Mouse (Mus musculus): ENCODE data around the gene Ssmem1. TPM values are rescaled to one million over a fixed set of nuclear protein-coding genes. Genes with fewer than 3 reads are reported as not detected.
A peak's percentile ranks its signal among the peaks of the same experiment; 100 is the strongest.

Gene Ssmem1
- polyA plus RNA-seq, 1 experiment from 2014 or later = not detected

GRCm38 (mm10) chr6:30468058-30468457 lies 41.6 kb upstream of the Ssmem1 start:
- Histone ChIP-seq H3K27me3 (replicated peaks; ENCODE audit: insufficient read depth, low read length) (no peaks in the 10 kb centered on the region), H3K9ac (replicated peaks; ENCODE audit: low read depth) (no peak overlapping the region), H3K27ac (ENCODE audit: low read length) (no peak overlapping the region), H3K4me2 (replicated peaks; ENCODE audit: low read depth, low read length) (no peak overlapping the region), H3K4me1 (ENCODE audit: insufficient read depth, low read depth, low read length) (no peaks in the 10 kb centered on the region), H3K36me3 (ENCODE audit: insufficient read depth, low read length) (no peaks in the 10 kb centered on the region), H3K9me3 (ENCODE audit: low read length) (no peaks in the 10 kb centered on the region), H3K4me3 (ENCODE audit: low read depth, low read length) (no peak overlapping the region)
- ATAC-seq (no peak), DNase-seq (ENCODE audit: low spot score) (no peak)
- WGBS = 78% methylated on average over 1 of the region's 1 CpGs
- TF ChIP-seq CTCF (IDR thresholded peaks at IDR 0.05) (no peak), EP300 (IDR thresholded peaks at IDR 0.05) (no peak)

GRCm38 (mm10) chr6:30468684-30469083 lies 41.0 kb upstream of the Ssmem1 start:
- no peaks in the 10 kb centered on the region for H3K36me3 ChIP-seq (ENCODE audit: insufficient read depth, low read length)
- peak; percentile 68 for ATAC-seq
- no peak overlapping the region for H3K27ac ChIP-seq (ENCODE audit: low read length)
- H3K9ac ChIP-seq (replicated peaks; ENCODE audit: low read depth) = no peak overlapping the region
- no peaks in the 10 kb centered on the region for H3K9me3 ChIP-seq (ENCODE audit: low read length)
- H3K4me1 ChIP-seq (ENCODE audit: insufficient read depth, low read depth, low read length) = no peaks in the 10 kb centered on the region
- TF ChIP-seq EP300 (IDR thresholded peaks at IDR 0.05) (no peak), CTCF (IDR thresholded peaks at IDR 0.05) (peak; percentile 73)
- H3K4me2 ChIP-seq (replicated peaks; ENCODE audit: low read depth, low read length) = no peak overlapping the region
- H3K4me3 ChIP-seq (ENCODE audit: low read depth, low read length) = no peak overlapping the region
- WGBS = 45% methylated on average over 12 of the region's 12 CpGs
- no peaks in the 10 kb centered on the region for H3K27me3 ChIP-seq (replicated peaks; ENCODE audit: insufficient read depth, low read length)
- DNase-seq (ENCODE audit: low spot score) = peak; percentile 78

- no peak overlapping the region for H3K4me3 ChIP-seq (ENCODE audit: low read depth, low read length)
- TF ChIP-seq EP300 (IDR thresholded peaks at IDR 0.05) = no peak
- no peak for TF ChIP-seq CTCF (IDR thresholded peaks at IDR 0.05)
- H3K36me3 ChIP-seq (ENCODE audit: insufficient read depth, low read length) = no peaks in the 10 kb centered on the region
- peak; percentile 17; the same call in 1 of the 2 replicates for ATAC-seq
- no peaks in the 10 kb centered on the region for H3K27me3 ChIP-seq (replicated peaks; ENCODE audit: insufficient read depth, low read length)
- 62% methylated on average over 11 of the region's 12 CpGs for WGBS
- H3K27ac ChIP-seq (ENCODE audit: low read length) = no peak overlapping the region
- no peaks in the 10 kb centered on the region for H3K4me1 ChIP-seq (ENCODE audit: insufficient read depth, low read depth, low read length)
- no peak for DNase-seq (ENCODE audit: low spot score)
- H3K4me2 ChIP-seq (replicated peaks; ENCODE audit: low read depth, low read length) = no peak overlapping the region
- no peak overlapping the region for H3K9ac ChIP-seq (replicated peaks; ENCODE audit: low read depth)
- H3K9me3 ChIP-seq (ENCODE audit: low read length) = no peaks in the 10 kb centered on the region
Measured at GRCm38 (mm10) chr6:30469370-30469769, 40.3 kb upstream of the Ssmem1 start.

GRCm38 (mm10) chr6:30471706-30472105 lies 37.9 kb upstream of the Ssmem1 start:
- ATAC-seq = no peak
- 73% methylated on average over 3 of the region's 3 CpGs for WGBS
- no peaks in the 10 kb centered on the region; the same call in 1 of the 2 replicates for H3K4me1 ChIP-seq (ENCODE audit: insufficient read depth, low read depth, low read length)
- TF ChIP-seq EP300 (IDR thresholded peaks at IDR 0.05) = no peak
- no peak for TF ChIP-seq CTCF (IDR thresholded peaks at IDR 0.05)
- no peaks in the 10 kb centered on the region for H3K27me3 ChIP-seq (replicated peaks; ENCODE audit: insufficient read depth, low read length)
- no peak overlapping the region for H3K27ac ChIP-seq (ENCODE audit: low read length)
- H3K9me3 ChIP-seq (ENCODE audit: low read length) = no peaks in the 10 kb centered on the region
- no peak overlapping the region for H3K4me3 ChIP-seq (ENCODE audit: low read depth, low read length)
- H3K36me3 ChIP-seq (ENCODE audit: insufficient read depth, low read length) = no peaks in the 10 kb centered on the region
- no peak for DNase-seq (ENCODE audit: low spot score)
- H3K4me2 ChIP-seq (replicated peaks; ENCODE audit: low read depth, low read length) = no peak overlapping the region
- no peak overlapping the region for H3K9ac ChIP-seq (replicated peaks; ENCODE audit: low read depth)

GRCm38 (mm10) chr6:30476025-30476765 lies 33.5 kb upstream of the Ssmem1 start:
- H3K36me3 ChIP-seq (ENCODE audit: insufficient read depth, low read length) = peaks cover 11% of the 10 kb centered on the region
- TF ChIP-seq CTCF (IDR thresholded peaks at IDR 0.05) = no peak
- no peak for TF ChIP-seq EP300 (IDR thresholded peaks at IDR 0.05)
- no peak overlapping the region for H3K9ac ChIP-seq (replicated peaks; ENCODE audit: low read depth)
- H3K27me3 ChIP-seq (replicated peaks; ENCODE audit: insufficient read depth, low read length) = no peaks in the 10 kb centered on the region
- DNase-seq (ENCODE audit: low spot score) (no peak), ATAC-seq (no peak)
- 43% methylated on average over 10 of the region's 10 CpGs for WGBS
- no peaks in the 10 kb centered on the region for H3K9me3 ChIP-seq (ENCODE audit: low read length)
- H3K4me3 ChIP-seq (ENCODE audit: low read depth, low read length) = no peak overlapping the region
- no peak overlapping the region for H3K4me2 ChIP-seq (replicated peaks; ENCODE audit: low read depth, low read length)
- no peaks in the 10 kb centered on the region; the same call in none of the 2 replicates for H3K4me1 ChIP-seq (ENCODE audit: insufficient read depth, low read depth, low read length)
- no peak overlapping the region for H3K27ac ChIP-seq (ENCODE audit: low read length)

GRCm38 (mm10) chr6:30477210-30477714 lies 32.4 kb upstream of the Ssmem1 start:
- H3K9ac ChIP-seq (replicated peaks; ENCODE audit: low read depth) = no peak overlapping the region
- no peak overlapping the region for H3K4me2 ChIP-seq (replicated peaks; ENCODE audit: low read depth, low read length)
- 36% methylated on average over 8 of the region's 8 CpGs for WGBS
- H3K4me1 ChIP-seq (ENCODE audit: insufficient read depth, low read depth, low read length) = no peaks in the 10 kb centered on the region; the same call in none of the 2 replicates
- H3K9me3 ChIP-seq (ENCODE audit: low read length) = no peaks in the 10 kb centered on the region
- no peak for TF ChIP-seq CTCF (IDR thresholded peaks at IDR 0.05)
- no peak for TF ChIP-seq EP300 (IDR thresholded peaks at IDR 0.05)
- no peak overlapping the region for H3K4me3 ChIP-seq (ENCODE audit: low read depth, low read length)
- H3K27me3 ChIP-seq (replicated peaks; ENCODE audit: insufficient read depth, low read length) = no peaks in the 10 kb centered on the region
- H3K27ac ChIP-seq (ENCODE audit: low read length) = no peak overlapping the region
- ATAC-seq (peak; percentile 49), DNase-seq (ENCODE audit: low spot score) (peak; percentile 36)
- H3K36me3 ChIP-seq (ENCODE audit: insufficient read depth, low read length) = peaks cover 11% of the 10 kb centered on the region
